Mouse (Mus musculus) naive thymus-derived CD4-positive, alpha-beta T cell, adult 2 months (primary cell): Measurements from ENCODE around the gene Poc1b.

Experiments
- DNase-seq: peaks from one replicate; pipeline ENCODE4 v3.0.0-alpha.2; 2011; ENCODE audit warnings: low read depth

The Poc1b gene

GRCm38 (mm10) chr10:99227968-99228864 lies 121.4 kb downstream of the Poc1b start:
- peak; percentile 39 for DNase-seq

DNA sequence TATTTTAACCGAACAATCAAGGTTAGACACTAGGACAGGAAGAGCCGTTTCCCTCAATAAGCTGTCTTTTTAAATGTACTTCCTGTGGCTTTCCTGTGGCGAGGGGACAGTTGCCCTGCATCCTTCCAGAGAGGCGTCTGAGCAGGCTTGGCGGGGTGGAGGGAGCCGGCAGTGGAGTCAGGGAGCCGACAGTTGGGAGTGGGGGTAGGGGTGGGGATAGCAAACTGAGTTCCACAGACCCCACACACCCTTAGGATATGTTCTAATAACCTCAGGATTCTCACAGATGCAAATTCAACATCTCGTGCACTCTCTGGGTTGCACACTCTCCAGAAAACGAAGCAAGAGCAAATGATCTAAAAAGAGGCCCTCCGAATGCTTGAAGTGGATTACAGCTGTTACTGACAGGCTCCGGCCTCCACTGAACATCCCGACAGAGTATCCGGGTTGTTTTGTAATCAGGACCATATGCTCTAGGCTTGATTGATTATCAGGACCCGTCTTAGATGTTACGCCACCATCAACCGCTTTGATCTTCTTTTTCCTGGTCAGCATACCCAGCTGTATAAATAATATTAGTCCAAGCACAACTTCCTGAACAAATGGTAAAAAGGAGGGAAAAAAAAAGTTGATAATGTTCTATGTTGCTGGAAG lies 122.3 kb downstream of the Poc1b start:
- no peak for DNase-seq

DNA sequence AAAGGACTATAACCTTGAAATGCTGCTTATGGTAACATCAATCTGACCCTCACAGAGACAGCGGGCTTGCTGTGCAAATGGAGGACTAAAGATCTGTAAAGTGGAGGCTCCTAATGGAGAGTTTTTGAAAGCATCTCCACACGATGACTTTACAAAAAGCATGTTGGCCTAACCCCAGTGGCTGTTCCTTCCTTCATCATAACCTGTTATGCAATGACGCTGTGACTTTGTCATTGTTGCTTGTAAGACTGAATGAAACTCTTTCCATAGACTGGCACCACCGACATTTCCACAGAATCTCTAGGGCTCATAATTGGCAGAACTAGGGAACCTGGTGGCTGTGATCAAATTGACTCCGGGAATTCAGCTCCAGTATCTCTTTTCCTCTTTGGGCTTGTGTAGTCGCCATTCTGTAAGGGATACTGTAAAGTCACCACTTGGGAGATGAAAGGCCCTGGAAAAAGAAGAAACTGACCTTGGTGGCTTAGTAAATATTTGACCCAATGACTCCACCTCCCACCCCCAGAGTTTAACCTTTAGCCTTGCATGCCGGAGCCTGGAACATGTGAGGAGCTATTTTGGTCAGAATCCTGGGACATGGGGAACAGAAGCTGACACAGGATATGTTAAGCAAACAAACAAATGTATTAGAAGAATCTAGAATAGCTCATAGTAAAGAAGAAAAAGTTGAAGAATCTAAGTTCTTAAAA lies 125.8 kb downstream of the Poc1b start:
- DNase-seq: no peak

DNA sequence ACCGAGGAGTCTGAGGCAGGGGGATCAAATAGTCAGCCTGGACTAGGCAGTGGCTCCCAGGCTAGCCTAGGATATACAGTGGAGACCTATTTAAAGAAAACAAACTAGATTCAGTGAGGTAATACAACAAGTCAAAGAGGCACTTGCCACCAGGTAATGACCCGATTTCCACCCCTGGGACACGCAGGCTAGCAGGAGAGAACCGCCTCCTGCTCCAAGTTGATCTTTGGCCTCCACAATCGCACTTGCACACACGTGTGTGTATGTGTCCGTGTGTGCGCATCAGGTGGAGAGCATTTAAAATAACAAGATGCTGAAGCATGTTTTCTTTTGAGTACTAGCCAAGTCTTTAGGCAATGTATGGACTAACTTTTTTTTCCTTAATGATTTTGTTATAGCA lies 127.5 kb downstream of the Poc1b start:
- no peak for DNase-seq

- no peak for DNase-seq
These were observed 128.2 kb downstream of the Poc1b start for GRCm38 (mm10) chr10:99235081-99235480.

DNA sequence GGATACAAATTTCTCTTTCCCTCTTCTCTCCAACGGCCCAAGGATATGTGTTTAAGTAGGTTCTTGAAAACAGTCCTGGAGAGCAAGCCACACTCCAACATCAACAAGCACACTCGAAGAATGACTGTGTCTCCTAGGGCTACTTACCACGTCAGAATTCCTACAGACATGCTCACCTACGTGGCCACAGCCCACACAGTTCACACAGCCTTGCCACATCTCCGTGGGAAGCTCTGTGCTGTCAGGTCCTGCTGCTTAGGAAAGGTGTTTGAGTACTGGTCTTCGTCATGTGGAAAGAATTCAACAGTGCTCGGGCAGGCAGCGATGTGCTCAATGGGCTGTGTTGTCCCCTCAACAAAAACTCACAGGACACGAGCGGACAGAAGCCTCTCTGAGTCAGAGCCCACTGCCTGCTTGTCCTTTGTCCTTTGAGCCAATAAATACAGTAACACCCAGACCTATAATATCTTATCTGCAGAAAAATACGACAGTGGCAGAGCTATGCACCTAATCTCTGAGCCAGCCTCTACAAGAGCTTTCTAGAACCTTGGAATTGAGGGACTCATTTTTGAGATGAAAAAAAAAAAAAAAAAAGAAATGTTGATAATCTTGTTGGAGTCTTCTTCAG lies 130.5 kb downstream of the Poc1b start:
- no peak for DNase-seq

GRCm38 (mm10) chr10:99238537-99238936 lies 131.7 kb downstream of the Poc1b start:
- no peak for DNase-seq

DNA sequence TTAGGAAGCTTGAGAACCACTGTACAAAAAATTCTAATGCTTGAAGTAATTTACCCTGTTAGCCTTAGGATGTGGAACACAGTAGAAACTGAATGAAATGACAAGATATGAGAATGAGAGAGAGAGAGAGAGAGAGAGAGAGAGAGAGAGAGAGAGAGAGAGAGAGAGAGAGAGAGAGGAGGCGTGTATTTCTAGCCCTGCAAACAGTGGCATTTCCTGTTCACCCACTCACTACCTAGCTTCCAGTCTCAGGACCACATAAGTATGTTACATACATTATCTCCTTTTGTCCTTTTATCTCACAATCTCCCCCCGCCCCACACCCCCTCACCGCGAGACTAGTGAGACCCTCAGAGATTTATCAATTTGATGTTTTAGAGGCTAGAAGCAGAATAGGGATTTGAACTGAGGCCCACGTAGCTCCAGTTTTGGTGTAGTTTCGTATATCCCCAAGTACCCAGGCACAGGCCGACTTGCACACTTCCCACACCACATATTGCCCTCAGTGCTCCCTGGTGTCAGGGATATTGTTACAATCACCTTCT lies 134.5 kb downstream of the Poc1b start:
- DNase-seq: no peak

GRCm38 (mm10) chr10:99241829-99242711 lies 135.2 kb downstream of the Poc1b start:
- peak; percentile 91 for DNase-seq

DNA sequence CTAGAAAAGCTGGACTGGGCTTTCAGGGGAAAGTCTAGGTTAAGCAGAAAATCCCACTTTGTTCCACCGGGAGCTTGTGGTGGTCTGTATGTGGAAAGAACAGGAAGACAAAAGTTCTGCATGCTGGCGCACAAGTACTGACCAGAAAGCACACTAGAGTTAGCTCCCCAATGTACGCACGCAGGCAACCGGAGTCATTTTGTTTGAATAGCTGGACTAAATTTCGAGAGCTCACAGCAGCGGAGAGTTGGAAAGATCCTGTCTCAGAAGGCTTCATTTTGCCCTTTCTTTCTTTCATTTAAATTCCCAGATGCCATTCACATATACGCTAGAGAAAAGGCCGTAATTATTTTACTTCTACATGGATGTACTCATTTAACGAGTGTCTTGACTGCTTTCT lies 135.9 kb downstream of the Poc1b start:
- no peak for DNase-seq

DNA sequence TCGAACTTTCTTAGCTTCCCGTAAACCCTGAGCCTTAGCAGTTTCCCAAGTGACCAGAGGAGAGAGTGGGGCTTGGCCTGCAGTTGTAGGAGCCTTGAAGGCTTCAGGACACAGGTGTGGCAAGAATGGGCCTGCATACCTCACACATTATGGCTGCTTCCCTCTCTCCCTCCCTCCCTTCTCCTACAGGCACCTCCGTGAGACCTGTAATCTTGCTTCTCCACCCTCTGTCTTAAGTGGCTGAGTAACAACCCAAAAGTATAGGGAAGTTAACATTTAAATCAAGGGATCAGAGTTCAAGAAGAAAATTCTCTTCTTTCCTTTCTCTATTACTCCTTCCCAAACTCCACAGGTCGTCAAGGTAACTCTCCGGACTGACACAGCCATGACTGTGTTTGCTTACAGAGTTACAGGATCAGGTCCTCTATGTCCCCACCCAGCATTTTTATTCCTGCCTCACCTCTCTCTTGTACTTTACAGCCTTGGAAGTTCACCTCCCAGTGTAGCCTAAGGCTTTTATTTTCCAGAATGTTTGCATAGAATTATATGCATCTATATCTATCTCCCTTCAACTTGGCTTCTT lies 137.2 kb downstream of the Poc1b start:
- DNase-seq: no peak

DNA sequence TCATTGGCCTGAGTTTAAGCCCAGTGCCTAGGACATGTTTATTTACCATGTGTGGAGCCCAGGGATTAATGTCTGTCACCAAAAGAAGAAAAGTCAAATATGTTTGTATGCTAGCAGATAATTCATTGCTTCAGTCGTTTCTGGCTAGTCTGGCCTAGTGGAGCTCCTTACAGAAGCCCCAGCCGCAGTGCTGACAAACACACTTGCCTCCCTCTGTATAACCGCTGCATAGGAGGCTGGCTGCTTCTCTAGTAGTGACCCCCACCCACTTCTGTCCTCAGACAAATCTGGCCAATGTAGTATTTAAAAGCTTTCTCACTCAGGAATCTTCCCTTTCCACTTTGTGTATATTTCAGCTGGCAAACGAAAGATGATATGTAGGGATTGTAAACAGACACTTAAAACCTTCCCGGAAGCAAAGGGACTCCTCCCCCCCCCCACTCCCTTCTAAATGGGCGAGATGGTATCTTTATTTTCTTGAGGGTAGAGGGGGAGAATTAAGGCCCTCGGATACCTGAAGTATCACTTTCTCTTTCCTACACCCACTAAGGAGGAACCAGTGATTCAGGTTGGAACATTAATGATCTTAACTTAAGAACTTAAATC lies 137.9 kb downstream of the Poc1b start:
- DNase-seq: peak; percentile 54

DNA sequence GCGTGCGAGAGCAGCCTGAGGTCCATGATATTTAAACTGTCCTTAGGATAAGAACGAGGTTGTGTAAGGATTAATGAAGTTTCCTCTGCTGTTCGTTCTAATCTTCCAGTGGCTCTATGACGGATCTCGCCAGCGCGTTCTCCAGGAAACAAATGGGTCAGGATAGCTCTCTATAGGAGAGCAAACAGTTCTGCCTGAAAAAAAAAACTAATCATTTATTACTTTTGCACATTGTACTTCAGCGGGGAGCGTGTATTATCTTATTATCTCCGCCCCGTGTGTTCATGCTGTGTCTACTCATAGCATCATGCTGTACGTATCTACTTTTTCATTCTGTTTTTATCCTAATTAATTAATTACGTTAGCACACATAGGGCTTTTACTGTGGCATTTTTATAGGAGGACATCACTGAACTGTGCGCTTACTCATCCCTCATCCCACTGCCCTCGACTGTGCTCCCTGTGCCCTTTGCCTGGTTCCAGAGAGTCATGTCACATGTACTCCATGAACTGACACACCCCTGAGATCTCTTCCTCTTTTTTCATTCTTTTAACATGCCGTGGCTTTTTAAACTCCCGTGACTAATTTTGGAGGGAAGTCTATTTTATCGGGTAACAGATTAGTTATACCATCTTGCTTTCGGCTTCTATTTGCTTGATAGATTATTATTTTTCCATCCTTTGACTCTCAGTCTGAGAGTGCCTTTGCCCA lies 140.1 kb downstream of the Poc1b start:
- DNase-seq: no peak
